Mouse (Mus musculus): Measurements from ENCODE around the gene Mtf1. TPM values are rescaled to one million over a fixed set of nuclear protein-coding genes. Genes with fewer than 3 reads are reported as not detected.
A peak's percentile ranks its signal among the peaks of the same experiment; 100 is the strongest.

Gene Mtf1
- polyA plus RNA-seq (2012; rRNA removed) = 9.3 and 10.3 TPM in 2 replicates
- 9.8 and 10.1 TPM in 2 replicates for polyA plus RNA-seq (2014; fragmentation: Nextera tagmentation; extraction: Ambion mirVana)

- WGBS = 3% methylated on average over 21 of the region's 21 CpGs
- no peaks in the 10 kb centered on the region for H3K9me3 ChIP-seq (ENCODE audit: control insufficient read depth, low read length)
- ATAC-seq (ENCODE audit: low FRiP score, low read depth) (peak; percentile 85), DNase-seq (ENCODE audit: low spot score) (peak; percentile 97)
- no peak for TF ChIP-seq POLR2A (IDR thresholded peaks at IDR 0.05; ENCODE audit: borderline replicate concordance, extremely low read depth, insufficient read depth, insufficient read length)
- peak within 1 kb of the TSS; percentile 81 for H3K4me3 ChIP-seq (replicated peaks; ENCODE audit: low read length)
- H3K4me1 ChIP-seq (ENCODE audit: control insufficient read depth, insufficient read depth, low read length) = peaks cover 6% of the 10 kb centered on the region
- H3K4me2 ChIP-seq (replicated peaks; ENCODE audit: low read depth, low read length, severe bottlenecking) = peak within 1 kb of the TSS; percentile 84
- peak within 1 kb of the TSS; percentile 96 for H3K27ac ChIP-seq (replicated peaks; ENCODE audit: low read depth, low read length)
- peak within 1 kb of the TSS; percentile 89 for H3K9ac ChIP-seq (ENCODE audit: low read depth, low read length, severe bottlenecking)
- peaks cover 52% of the 10 kb centered on the region for H3K36me3 ChIP-seq (ENCODE audit: control insufficient read depth, insufficient read depth, low read length)
- H3K27me3 ChIP-seq (ENCODE audit: control insufficient read depth, insufficient read depth, low read length) = no peaks in the 10 kb centered on the region
Measured at GRCm38 (mm10) chr4:124801552-124802308, at the start of gene Mtf1. Gene Mtf1, plus strand, starts transcription at chr4:124802104.

- no peak overlapping the region for H3K27ac ChIP-seq (replicated peaks; ENCODE audit: low read depth, low read length)
- peak overlapping the region; percentile 96 for H3K4me2 ChIP-seq (replicated peaks; ENCODE audit: low read depth, low read length, severe bottlenecking)
- H3K27me3 ChIP-seq (ENCODE audit: control insufficient read depth, insufficient read depth, low read length) = no peaks in the 10 kb centered on the region
- peak overlapping the region; percentile 72 for H3K4me3 ChIP-seq (replicated peaks; ENCODE audit: low read length)
- H3K9me3 ChIP-seq (ENCODE audit: control insufficient read depth, low read length) = no peaks in the 10 kb centered on the region
- H3K9ac ChIP-seq (ENCODE audit: low read depth, low read length, severe bottlenecking) = peak overlapping the region; percentile 66
- no peak for TF ChIP-seq POLR2A (IDR thresholded peaks at IDR 0.05; ENCODE audit: borderline replicate concordance, extremely low read depth, insufficient read depth, insufficient read length)
- DNase-seq (ENCODE audit: low spot score) = no peak
- WGBS = 17% methylated on average over 15 of the region's 15 CpGs
- H3K4me1 ChIP-seq (ENCODE audit: control insufficient read depth, insufficient read depth, low read length) = peaks cover 14% of the 10 kb centered on the region
- ATAC-seq (ENCODE audit: low FRiP score, low read depth) = no peak
- peaks cover 5% of the 10 kb centered on the region for H3K36me3 ChIP-seq (ENCODE audit: control insufficient read depth, insufficient read depth, low read length)
Measured at GRCm38 (mm10) chr4:124752281-124753199, 49.4 kb upstream of the Mtf1 start.

- Histone ChIP-seq H3K27ac (replicated peaks; ENCODE audit: low read depth, low read length) (no peak overlapping the region), H3K9me3 (ENCODE audit: control insufficient read depth, low read length) (no peaks in the 10 kb centered on the region), H3K36me3 (ENCODE audit: control insufficient read depth, insufficient read depth, low read length) (0 out of 2 replicates have a peak, but pooled peaks cover 8% of the 10 kb centered on the region), H3K4me3 (replicated peaks; ENCODE audit: low read length) (no peak overlapping the region), H3K9ac (ENCODE audit: low read depth, low read length, severe bottlenecking) (no peak overlapping the region), H3K4me1 (ENCODE audit: control insufficient read depth, insufficient read depth, low read length) (peaks cover 14% of the 10 kb centered on the region), H3K4me2 (replicated peaks; ENCODE audit: low read depth, low read length, severe bottlenecking) (no peak overlapping the region), H3K27me3 (ENCODE audit: control insufficient read depth, insufficient read depth, low read length) (no peaks in the 10 kb centered on the region)
- TF ChIP-seq POLR2A (IDR thresholded peaks at IDR 0.05; ENCODE audit: borderline replicate concordance, extremely low read depth, insufficient read depth, insufficient read length) = no peak
- 73% methylated on average over 7 of the region's 7 CpGs for WGBS
- ATAC-seq (ENCODE audit: low FRiP score, low read depth) (no peak), DNase-seq (ENCODE audit: low spot score) (no peak)
Measured at GRCm38 (mm10) chr4:124755526-124755925, 46.4 kb upstream of the Mtf1 start.

GRCm38 (mm10) chr4:124759305-124759811 is 42.5 kb upstream of the Mtf1 start:
- no peak for DNase-seq (ENCODE audit: low spot score)

GRCm38 (mm10) chr4:124761201-124761600 is 40.7 kb upstream of the Mtf1 start:
- no peak for TF ChIP-seq POLR2A (IDR thresholded peaks at IDR 0.05; ENCODE audit: borderline replicate concordance, extremely low read depth, insufficient read depth, insufficient read length)
- Histone ChIP-seq H3K4me2 (replicated peaks; ENCODE audit: low read depth, low read length, severe bottlenecking) (no peak overlapping the region), H3K9me3 (ENCODE audit: control insufficient read depth, low read length) (no peaks in the 10 kb centered on the region), H3K9ac (ENCODE audit: low read depth, low read length, severe bottlenecking) (no peak overlapping the region), H3K27ac (replicated peaks; ENCODE audit: low read depth, low read length) (no peak overlapping the region), H3K36me3 (ENCODE audit: control insufficient read depth, insufficient read depth, low read length) (0 out of 2 replicates have a peak, but pooled peaks cover 8% of the 10 kb centered on the region), H3K4me1 (ENCODE audit: control insufficient read depth, insufficient read depth, low read length) (no peaks in the 10 kb centered on the region), H3K4me3 (replicated peaks; ENCODE audit: low read length) (no peak overlapping the region), H3K27me3 (ENCODE audit: control insufficient read depth, insufficient read depth, low read length) (no peaks in the 10 kb centered on the region)
- DNase-seq (ENCODE audit: low spot score) (no peak), ATAC-seq (ENCODE audit: low FRiP score, low read depth) (no peak)
- 50% methylated on average over 1 of the region's 1 CpGs for whole genome bisulfite sequencing

More at GRCm38 (mm10) chr4:124759305-124759811, 42.5 kb upstream of the Mtf1 start:
- Histone ChIP-seq H3K36me3 (ENCODE audit: control insufficient read depth, insufficient read depth, low read length) (0 out of 2 replicates have a peak, but pooled peaks cover 8% of the 10 kb centered on the region), H3K27me3 (ENCODE audit: control insufficient read depth, insufficient read depth, low read length) (no peaks in the 10 kb centered on the region), H3K27ac (replicated peaks; ENCODE audit: low read depth, low read length) (no peak overlapping the region), H3K4me2 (replicated peaks; ENCODE audit: low read depth, low read length, severe bottlenecking) (no peak overlapping the region), H3K4me1 (ENCODE audit: control insufficient read depth, insufficient read depth, low read length) (no peaks in the 10 kb centered on the region), H3K4me3 (replicated peaks; ENCODE audit: low read length) (no peak overlapping the region), H3K9me3 (ENCODE audit: control insufficient read depth, low read length) (no peaks in the 10 kb centered on the region), H3K9ac (ENCODE audit: low read depth, low read length, severe bottlenecking) (no peak overlapping the region)
- no peak for TF ChIP-seq POLR2A (IDR thresholded peaks at IDR 0.05; ENCODE audit: borderline replicate concordance, extremely low read depth, insufficient read depth, insufficient read length)
- no peak for ATAC-seq (ENCODE audit: low FRiP score, low read depth)
- 85% methylated on average over 7 of the region's 7 CpGs for WGBS
